Mouse (Mus musculus): ENCODE data around the gene Cdkn2a.

Cdkn2a gene

GRCm38 (mm10) chr4:89277381-89277940, 17.0 kb downstream of the Cdkn2a start:
- DNase-seq (ENCODE audit: low spot score in 2 of 2) = no peak

GRCm38 (mm10) chr4:89276669-89277219, 17.7 kb downstream of the Cdkn2a start:
- no peak for DNase-seq (ENCODE audit: low spot score in 2 of 2)

- DNase-seq (ENCODE audit: low spot score in 2 of 2) = no peak
These were observed 18.5 kb downstream of the Cdkn2a start for GRCm38 (mm10) chr4:89275811-89276584.

- DNase-seq (ENCODE audit: low spot score in 2 of 2) = no peak
These were observed 19.5 kb downstream of the Cdkn2a start for GRCm38 (mm10) chr4:89274829-89275548.

- no peak for DNase-seq (ENCODE audit: low spot score in 2 of 2)
These were observed 20.4 kb downstream of the Cdkn2a start for GRCm38 (mm10) chr4:89274006-89274405.

- no peak for DNase-seq (ENCODE audit: low spot score in 2 of 2)
These were observed 20.9 kb downstream of the Cdkn2a start for GRCm38 (mm10) chr4:89273585-89273984.

GRCm38 (mm10) chr4:89272961-89273540, 21.4 kb downstream of the Cdkn2a start:
- no peak for DNase-seq (ENCODE audit: low spot score in 2 of 2)

GRCm38 (mm10) chr4:89272101-89272718, 22.2 kb downstream of the Cdkn2a start:
- no peak for DNase-seq (ENCODE audit: low spot score in 2 of 2)

- no peak for DNase-seq (ENCODE audit: low spot score in 2 of 2)
These were observed 36.7 kb downstream of the Cdkn2a start for GRCm38 (mm10) chr4:89257768-89258167.

- DNase-seq (ENCODE audit: low spot score in 2 of 2) = no peak
These were observed 60.0 kb downstream of the Cdkn2a start for GRCm38 (mm10) chr4:89234446-89234845.

Data from urinary bladder, postnatal 36 days (tissue).